Mouse (Mus musculus) lung, adult 2 months (tissue): Measurements from ENCODE around the gene Tm4sf20.

Experiments
- CTCF ChIP-seq: fragments of 200-500 bp; IDR thresholded peaks from 2 replicates; pipeline ENCODE4 v1.5.1; 2011; ENCODE audit warnings: mild to moderate bottlenecking, low read length, control low read depth; ENCODE audit not compliant: insufficient read depth
- POLR2A ChIP-seq: fragments of 200-500 bp; IDR thresholded peaks from 2 replicates; pipeline ENCODE4 v1.6.1; 2011; ENCODE audit warnings: low read depth, mild to moderate bottlenecking, control low read depth, low read length, borderline replicate concordance; ENCODE audit errors: extremely low read depth

DNA sequence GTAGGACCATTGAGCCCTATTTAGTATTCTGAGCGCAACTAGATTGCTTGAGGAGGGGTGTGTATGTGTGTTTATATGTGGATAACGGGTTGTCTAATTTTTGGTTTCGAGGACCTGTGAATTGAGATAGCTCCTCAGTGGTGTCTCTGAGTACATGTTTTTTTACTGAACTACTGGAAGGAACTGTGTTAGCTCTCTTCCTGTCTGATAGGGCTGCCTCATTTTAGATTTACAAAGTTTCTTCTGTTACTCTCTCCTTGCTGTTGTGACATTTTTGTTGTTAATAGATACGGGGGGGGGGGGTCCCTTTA, 42.4 kb downstream of the Tm4sf20 start:
- TF ChIP-seq POLR2A (no peak), CTCF (no peak)
